Mouse (Mus musculus): ENCODE measurements around the gene Pim1. TPM values are rescaled to one million over a fixed set of nuclear protein-coding genes. Genes with fewer than 3 reads are reported as not detected.

Gene Pim1
- total and polyA plus RNA-seq, 3 experiments, result 75.8 to 178 (median 133) TPM

GRCm38 (mm10) chr17:29477357-29477756 lies 13.2 kb upstream of the Pim1 start (continued):
- TF ChIP-seq ETS1 (conservative IDR thresholded peaks at IDR 0.05; ENCODE audit: low read depth, low read length) (peak; percentile 92), UBTF (IDR thresholded peaks at IDR 0.05; ENCODE audit: low read depth, low read length) (0 out of 2 replicates have a peak, but pooled peaks have one; percentile 67), JUND (conservative IDR thresholded peaks at IDR 0.05; ENCODE audit: low read depth, low read length) (peak; percentile 57), CTCF (conservative IDR thresholded peaks at IDR 0.05 in 1 of 2, IDR thresholded peaks at IDR 0.05 in 1 of 2; ENCODE audit: low read depth in 2 of 2, low read length in 2 of 2) (no peak), HCFC1 (IDR thresholded peaks at IDR 0.05; ENCODE audit: low read depth, low read length) (peak; percentile 26; the same call in 1 of the 2 replicates), PAX5 (IDR thresholded peaks at IDR 0.05; ENCODE audit: low read length) (no peak), BHLHE40 (IDR thresholded peaks at IDR 0.05; ENCODE audit: low read depth, low read length) (peak; percentile 97), MAX (IDR thresholded peaks at IDR 0.05; ENCODE audit: low read length) (peak; percentile 68), RAD21 (IDR thresholded peaks at IDR 0.05; ENCODE audit: low read depth, low read length) (no peak; the same call in none of the 2 replicates), POLR2AphosphoS2 (IDR thresholded peaks at IDR 0.05; ENCODE audit: low read depth, low read length) (no peak), CHD2 (IDR thresholded peaks at IDR 0.05; ENCODE audit: low read length) (peak; percentile 89), MAZ (IDR thresholded peaks at IDR 0.05; ENCODE audit: low read depth, low read length) (peak; percentile 83; the same call in 1 of the 2 replicates)

GRCm38 (mm10) chr17:29478271-29478670 lies 12.3 kb upstream of the Pim1 start:
- H3K4me1 ChIP-seq (ENCODE audit: control insufficient read depth in 1 of 2, insufficient read depth in 2 of 2), result peaks cover 22 to 63% of the 10 kb centered on the region in 2 experiments
- DNase-seq (ENCODE audit: extremely low read depth), result no peak

GRCm38 (mm10) chr17:29480256-29480655 lies 10.3 kb upstream of the Pim1 start:
- Histone ChIP-seq H3K36me3 (replicated peaks in 1 of 2; ENCODE audit: control insufficient read depth in 1 of 2, insufficient read depth in 1 of 2, low read length in 1 of 2) (no peaks in the 10 kb centered on the region), H3K27ac (ENCODE audit: insufficient read depth, low read depth) (no peak overlapping the region), H3K9ac (ENCODE audit: insufficient read depth, low read depth) (no peak overlapping the region), H3K79me2 (replicated peaks; ENCODE audit: control insufficient read depth, extremely low read depth, insufficient read depth, poor library complexity, severe bottlenecking) (no peaks in the 10 kb centered on the region), H3K9me3 (replicated peaks; ENCODE audit: low read length) (peaks cover 14% of the 10 kb centered on the region), H3K4me1 (ENCODE audit: control insufficient read depth in 1 of 2, insufficient read depth in 2 of 2) (peaks cover 9 to 49% of the 10 kb centered on the region in 2 experiments), H3K4me2 (ENCODE audit: insufficient read depth, low read depth, poor library complexity, severe bottlenecking) (no peak overlapping the region), H3K4me3 (replicated peaks in 1 of 3; ENCODE audit: low read depth in 2 of 3, low read length in 2 of 3, poor library complexity in 1 of 3) (no peak overlapping the region), H3K27me3 (replicated peaks) (no peaks in the 10 kb centered on the region)
- in situ Hi-C loops (cut with MboI; ENCODE audit: low pct_ligation_motif_present, low pct_unique_long_range_greater_than_20kb, low sequenced_read_pairs) (loop anchor here (5.0 kb wide), 1 partner anchor 43 kb away; no protein-coding TSS in a partner anchor), dilution Hi-C loops (cut with MboI; ENCODE audit: extremely low pct_ligation_motif_present, extremely low pct_unique_long_range_greater_than_20kb, low sequenced_read_pairs) (no loop called here)
- TF ChIP-seq JUND (conservative IDR thresholded peaks at IDR 0.05; ENCODE audit: low read depth, low read length) (no peak), PAX5 (IDR thresholded peaks at IDR 0.05; ENCODE audit: low read length) (no peak), IRF4 (IDR thresholded peaks at IDR 0.05; ENCODE audit: low read depth, low read length) (no peak), RCOR1 (conservative IDR thresholded peaks at IDR 0.05; ENCODE audit: low read depth, low read length) (no peak), MAZ (IDR thresholded peaks at IDR 0.05; ENCODE audit: low read depth, low read length) (no peak), USF1 (IDR thresholded peaks at IDR 0.05; ENCODE audit: low read depth, low read length) (no peak), EP300 (IDR thresholded peaks at IDR 0.05; ENCODE audit: low read length) (no peak)
- no peak for DNase-seq (ENCODE audit: extremely low read depth)

More at GRCm38 (mm10) chr17:29478271-29478670, 12.3 kb upstream of the Pim1 start:
- Histone ChIP-seq H3K27me3 (replicated peaks) (no peaks in the 10 kb centered on the region), H3K4me3 (replicated peaks in 1 of 3; ENCODE audit: low read depth in 2 of 3, low read length in 2 of 3, poor library complexity in 1 of 3) (no peak overlapping the region), H3K36me3 (replicated peaks in 1 of 2; ENCODE audit: control insufficient read depth in 1 of 2, insufficient read depth in 1 of 2, low read length in 1 of 2) (no peaks in the 10 kb centered on the region), H3K9me3 (replicated peaks; ENCODE audit: low read length) (peaks cover 10% of the 10 kb centered on the region), H3K27ac (ENCODE audit: insufficient read depth, low read depth) (peak overlapping the region; percentile 97; the same call in 1 of the 2 replicates), H3K4me2 (ENCODE audit: insufficient read depth, low read depth, poor library complexity, severe bottlenecking) (no peak overlapping the region), H3K9ac (ENCODE audit: insufficient read depth, low read depth) (no peak overlapping the region), H3K79me2 (replicated peaks; ENCODE audit: control insufficient read depth, extremely low read depth, insufficient read depth, poor library complexity, severe bottlenecking) (no peaks in the 10 kb centered on the region)
- TF ChIP-seq EP300 (IDR thresholded peaks at IDR 0.05; ENCODE audit: low read length) (peak; percentile 49; the same call in 1 of the 2 replicates), PAX5 (IDR thresholded peaks at IDR 0.05; ENCODE audit: low read length) (no peak), USF2 (conservative IDR thresholded peaks at IDR 0.05; ENCODE audit: low read depth, low read length) (no peak), MAZ (IDR thresholded peaks at IDR 0.05; ENCODE audit: low read depth, low read length) (no peak), POLR2AphosphoS2 (IDR thresholded peaks at IDR 0.05; ENCODE audit: low read depth, low read length) (no peak), TBP (conservative IDR thresholded peaks at IDR 0.05; ENCODE audit: low read depth, low read length) (no peak), NRF1 (IDR thresholded peaks at IDR 0.05; ENCODE audit: low read depth, low read length) (no peak)
- dilution Hi-C loops (cut with MboI; ENCODE audit: extremely low pct_ligation_motif_present, extremely low pct_unique_long_range_greater_than_20kb, low sequenced_read_pairs) (no loop called here), in situ Hi-C loops (cut with MboI; ENCODE audit: low pct_ligation_motif_present, low pct_unique_long_range_greater_than_20kb, low sequenced_read_pairs) (no loop called here)

Measured in CH12.LX (cell line).